Mouse (Mus musculus): ENCODE measurements around the gene Angel1.

The Angel1 gene

DNA sequence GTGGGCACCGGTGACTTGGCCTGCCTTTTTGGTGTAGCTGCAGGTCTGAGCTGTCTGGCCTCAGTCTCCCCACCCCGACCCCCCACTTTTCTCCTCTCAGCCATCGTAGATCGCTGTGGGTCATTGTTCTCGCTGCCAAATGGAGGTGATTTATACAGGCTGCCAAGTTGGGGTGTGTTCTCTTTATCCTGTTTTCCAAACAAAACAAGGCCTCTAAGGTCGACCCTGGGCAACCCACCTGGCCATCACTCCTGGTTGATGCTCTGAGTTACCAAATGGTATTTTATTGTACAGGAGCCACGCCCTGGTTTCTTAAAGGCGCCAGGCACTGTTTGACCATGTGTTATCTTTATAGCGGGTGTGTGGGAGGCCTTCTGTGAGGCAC lies 46.7 kb downstream of the Angel1 start:
- DNase-seq (ENCODE audit: low read depth, low spot score): no peak

DNA sequence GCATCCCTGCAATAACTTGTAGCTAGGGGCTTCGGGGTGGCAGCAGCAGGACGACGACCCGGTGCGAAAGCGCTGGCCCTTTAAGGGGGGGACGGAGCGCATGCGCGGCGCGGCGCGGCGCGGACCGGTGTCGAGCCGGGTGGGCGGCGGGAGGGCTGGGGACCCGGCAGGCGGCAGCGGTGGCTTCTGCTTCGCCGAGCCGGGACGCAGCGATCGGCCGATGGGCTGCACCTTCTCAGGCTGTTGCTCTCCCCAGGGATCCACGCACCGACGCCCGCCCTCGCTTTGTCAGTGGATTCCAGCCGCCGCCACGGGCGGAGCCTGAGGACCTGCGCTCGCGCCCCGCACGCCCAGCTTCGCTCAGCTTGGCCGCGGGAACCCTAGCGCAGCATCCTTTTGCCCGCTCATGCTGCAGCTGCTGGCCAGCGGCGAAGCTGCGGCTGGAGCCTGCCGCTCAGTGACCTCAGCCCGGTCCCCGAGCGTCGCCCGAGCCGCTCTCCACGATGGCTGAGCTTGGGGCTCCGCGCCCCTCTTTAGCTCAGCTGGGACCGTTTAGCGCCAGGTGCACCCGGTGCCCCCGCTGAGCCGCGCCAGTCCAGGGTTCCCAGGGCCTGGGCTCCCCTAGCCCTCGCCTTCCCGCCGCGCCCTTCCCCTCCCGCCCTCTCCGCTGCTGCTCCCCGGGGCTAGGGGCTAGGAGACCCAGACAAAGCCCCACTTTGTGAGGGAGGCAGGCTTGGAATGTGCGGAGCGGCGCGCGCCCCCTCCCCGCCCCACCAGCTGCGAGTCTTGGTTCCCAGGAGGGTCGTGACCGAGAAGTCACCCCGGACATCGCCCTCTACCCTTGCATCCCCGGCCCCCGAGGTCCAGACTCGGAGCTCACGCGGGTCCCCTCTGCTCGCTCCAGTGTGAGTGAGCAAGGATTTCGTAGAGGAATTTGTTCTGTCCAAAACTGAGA lies 47.4 kb downstream of the Angel1 start, which contains the start of gene Vash1:
Vash1 (plus strand) TSS at position 110 of the 955 bp plus-strand sequence.
- peak; percentile 66 for DNase-seq (ENCODE audit: low read depth, low spot score)

DNA sequence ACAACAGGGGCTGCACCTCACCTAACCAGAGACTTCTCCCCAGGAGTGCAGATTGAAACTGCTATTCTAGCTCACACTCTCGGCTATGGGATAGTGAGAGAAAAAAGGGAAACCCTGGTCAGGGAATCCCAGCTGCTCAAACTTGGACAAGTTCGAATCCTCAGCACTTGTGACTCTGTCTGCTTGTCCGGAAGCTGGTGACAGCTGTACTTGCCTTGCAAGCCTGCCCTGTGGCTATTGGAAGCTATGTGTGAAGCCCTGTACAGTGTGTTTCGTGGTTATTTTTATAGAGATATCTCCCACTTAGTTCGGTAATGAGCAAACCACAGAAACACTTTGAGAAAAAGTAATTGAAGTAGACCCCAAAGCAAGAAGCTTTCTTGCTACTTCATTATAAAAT lies 53.8 kb downstream of the Angel1 start:
- DNase-seq (ENCODE audit: low read depth, low spot score): no peak

DNA sequence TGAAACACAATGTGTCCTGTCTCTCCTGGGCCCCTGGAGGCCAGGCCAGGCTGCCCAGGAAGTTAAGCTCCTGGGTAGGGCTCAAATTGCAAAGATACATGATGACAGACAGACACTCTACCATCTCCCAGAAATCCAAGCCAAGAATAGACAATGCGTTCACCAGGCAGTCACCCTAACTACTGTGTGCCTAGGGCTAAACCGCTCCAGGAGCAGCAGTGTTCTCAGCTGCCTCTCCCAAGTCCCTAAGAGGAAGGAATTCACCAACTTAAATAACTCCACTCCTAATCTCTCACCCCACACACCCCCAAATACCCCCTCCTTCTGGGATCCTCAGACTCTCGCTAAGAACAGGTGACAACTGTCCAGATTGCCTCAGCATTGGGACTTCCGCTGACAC lies 54.2 kb downstream of the Angel1 start:
- DNase-seq (ENCODE audit: low read depth, low spot score): no peak

DNA sequence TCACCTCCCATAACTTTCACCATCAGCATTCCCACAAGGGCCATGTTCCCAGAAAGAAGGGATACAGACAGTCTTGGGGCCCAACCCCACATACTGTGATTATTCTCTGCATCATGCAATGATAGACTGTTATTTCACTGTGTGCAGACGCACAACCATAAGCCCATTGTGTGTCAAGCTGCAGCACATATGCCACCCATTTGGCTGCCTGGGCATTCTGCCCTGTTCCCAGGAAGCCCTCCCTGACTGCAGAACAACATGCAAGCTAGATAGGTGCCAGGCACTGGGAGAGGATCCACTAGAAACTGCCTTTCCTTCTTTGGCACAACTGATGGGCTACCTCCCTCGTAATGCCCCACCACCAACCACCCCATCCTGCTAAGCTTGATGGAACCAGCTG lies 57.9 kb downstream of the Angel1 start:
- no peak for DNase-seq (ENCODE audit: low read depth, low spot score)

DNA sequence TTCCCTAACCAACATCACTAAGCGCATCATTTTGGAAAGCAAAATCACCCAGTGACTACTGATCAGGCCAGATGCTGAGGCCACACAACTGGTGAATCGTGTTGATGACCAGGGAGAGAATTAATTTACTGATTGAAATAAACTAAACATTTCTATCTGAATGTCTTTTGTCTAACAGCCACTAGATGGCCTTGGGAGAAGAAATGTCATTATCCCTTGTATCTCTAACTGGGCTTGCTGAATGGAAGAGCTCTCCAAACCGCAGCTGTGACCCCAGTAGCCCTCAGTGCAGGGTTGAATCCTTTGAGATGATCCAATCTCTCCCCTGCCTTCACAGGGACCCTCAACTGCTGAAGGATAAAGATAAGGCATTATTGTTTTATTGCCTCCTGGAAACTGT lies 60.6 kb downstream of the Angel1 start:
- no peak for DNase-seq (ENCODE audit: low read depth, low spot score)

DNA sequence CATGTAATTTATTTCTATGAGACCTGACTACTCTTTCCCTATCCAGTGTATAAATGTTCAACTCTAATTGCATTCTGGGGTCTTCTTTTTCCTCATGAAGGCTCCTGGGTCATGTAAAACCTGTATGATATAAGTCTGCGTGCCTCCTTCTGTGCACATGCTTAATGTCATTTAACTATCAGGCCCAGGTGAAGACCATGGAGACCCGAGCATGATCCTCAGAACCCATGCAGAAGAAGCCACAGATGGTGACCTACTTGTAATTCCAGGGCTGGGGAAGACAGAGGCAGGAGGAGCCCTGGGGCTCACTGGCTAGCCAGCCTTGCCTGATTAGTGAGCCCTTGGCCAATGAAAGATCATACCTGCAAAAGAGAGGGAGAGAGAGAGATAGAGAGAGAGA lies 65.8 kb downstream of the Angel1 start:
- DNase-seq (ENCODE audit: low read depth, low spot score): no peak

DNA sequence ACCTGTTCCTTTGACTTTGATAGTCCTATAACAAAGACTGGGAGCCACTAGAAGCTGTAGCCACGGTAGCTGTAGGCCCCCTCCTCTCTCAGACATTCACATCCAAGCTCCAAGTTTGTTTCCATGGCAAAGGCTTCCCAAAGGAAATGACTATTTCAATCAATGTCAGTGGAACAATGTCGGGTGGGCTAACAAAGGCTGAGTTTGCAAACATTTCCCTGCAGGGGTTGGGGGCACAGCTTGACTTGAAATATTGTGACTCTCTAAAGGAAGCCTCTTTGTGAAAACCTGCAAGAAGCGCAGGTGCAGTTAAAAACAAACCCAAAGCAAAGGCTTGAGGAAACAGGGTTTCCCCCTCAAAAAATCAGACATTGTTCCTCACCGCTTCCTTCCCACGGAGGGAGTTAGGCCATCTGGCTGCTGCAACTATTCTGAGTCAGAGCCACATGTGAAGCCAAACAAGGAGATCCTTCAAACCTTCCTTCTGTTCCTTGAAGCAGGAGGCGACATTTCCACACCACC lies 66.8 kb downstream of the Angel1 start:
- no peak for DNase-seq (ENCODE audit: low read depth, low spot score)

DNA sequence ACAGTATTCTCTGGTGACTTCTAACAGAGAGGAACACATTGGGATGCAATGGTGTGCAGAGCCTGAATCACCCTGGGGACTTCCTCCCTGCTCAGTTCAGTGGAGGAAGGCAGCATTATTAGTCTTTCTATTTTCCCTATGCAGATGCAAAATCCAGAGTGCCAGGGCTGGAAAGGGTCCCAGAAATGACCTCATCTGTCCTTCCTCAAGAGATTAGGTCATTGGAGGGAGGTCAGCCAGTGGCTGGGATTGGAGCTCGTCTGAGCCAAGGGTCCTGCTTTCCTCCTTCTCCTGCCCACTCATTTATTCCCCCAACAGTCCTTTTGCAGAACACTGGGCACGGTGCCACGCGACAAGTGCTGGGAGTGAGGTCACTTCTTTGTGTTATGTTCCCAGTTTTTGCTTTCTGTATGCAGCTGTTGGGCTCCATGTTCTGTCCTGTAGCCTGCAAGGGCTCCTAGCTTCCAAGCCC lies 73.7 kb downstream of the Angel1 start:
- DNase-seq (ENCODE audit: low read depth, low spot score): no peak

DNA sequence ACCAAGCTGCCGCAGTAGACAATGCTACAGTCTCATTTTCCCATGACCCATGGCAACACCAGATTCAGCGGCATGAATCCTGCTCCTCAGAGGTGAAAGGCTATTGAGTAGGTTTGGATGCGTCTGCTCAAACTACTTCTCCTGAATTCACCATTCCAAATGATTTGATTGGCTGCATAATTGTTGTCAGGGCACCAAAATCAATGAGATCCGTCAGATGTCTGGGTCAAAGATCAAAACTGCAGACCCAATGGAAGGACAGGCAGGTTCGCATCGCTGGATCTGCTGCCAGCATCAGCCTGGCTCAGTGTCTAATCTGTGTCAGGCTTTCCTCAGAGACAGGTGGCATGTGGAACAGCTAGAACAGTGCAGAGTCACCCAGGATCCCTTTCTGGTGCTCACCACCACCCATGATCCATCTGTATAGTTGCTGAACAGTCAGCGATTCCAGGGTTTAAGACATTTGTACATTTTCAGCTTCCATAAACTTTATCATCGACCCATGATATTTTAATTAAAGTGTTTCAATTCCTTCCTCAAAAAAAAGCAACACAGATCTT lies 74.9 kb downstream of the Angel1 start:
- DNase-seq (ENCODE audit: low read depth, low spot score): no peak
